Mouse (Mus musculus): ENCODE results near the gene Wrb. TPM values are rescaled to one million over a fixed set of nuclear protein-coding genes. Genes with fewer than 3 reads are reported as not detected.

Wrb gene
- polyA plus RNA-seq, 1 experiment from 2014 or later: 68.6 TPM

GRCm38 (mm10) chr16:96159794-96160346 is 14.7 kb downstream of the Wrb start:
- peak overlapping the region; percentile 60 for H3K4me3 ChIP-seq (replicated peaks)
- ATAC-seq (replicated peaks; ENCODE audit: low FRiP score): no peak; the same call in 1 of the 2 replicates
- peaks cover 20% of the 10 kb centered on the region for H3K36me3 ChIP-seq
- H3K9ac ChIP-seq: peak overlapping the region; percentile 84
- H3K27me3 ChIP-seq: no peaks in the 10 kb centered on the region
- H3K27ac ChIP-seq: peak overlapping the region; percentile 75
- H3K4me1 ChIP-seq: peaks cover 19% of the 10 kb centered on the region
- 82% methylated on average over 20 of the region's 20 CpGs for WGBS
- H3K4me2 ChIP-seq: peak overlapping the region; percentile 97
- no peaks in the 10 kb centered on the region for H3K9me3 ChIP-seq (replicated peaks)

DNA sequence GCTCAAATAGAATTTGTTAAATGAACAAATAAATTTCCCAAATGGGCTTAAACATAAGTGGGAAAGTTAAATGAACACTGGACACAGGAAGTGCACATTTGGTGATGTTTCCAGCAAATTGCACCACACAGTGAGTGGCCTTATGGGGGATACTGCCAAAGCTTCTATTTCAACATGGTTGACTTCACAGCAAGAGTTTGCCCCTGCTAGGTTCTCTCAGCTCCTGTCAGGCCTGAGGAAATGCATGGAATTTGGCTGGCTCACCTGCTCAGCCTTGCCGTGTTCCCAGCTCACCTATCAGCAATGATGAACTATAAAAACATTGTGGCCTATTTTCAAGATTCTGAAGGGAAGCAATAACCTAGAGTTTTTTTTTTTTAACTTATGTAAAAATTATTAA is 15.7 kb downstream of the Wrb start:
- Histone ChIP-seq H3K27me3 (no peaks in the 10 kb centered on the region), H3K9ac (no peak overlapping the region), H3K9me3 (replicated peaks) (no peaks in the 10 kb centered on the region), H3K4me2 (no peak overlapping the region), H3K4me3 (replicated peaks) (no peak overlapping the region), H3K27ac (no peak overlapping the region), H3K4me1 (peaks cover 19% of the 10 kb centered on the region), H3K36me3 (peaks cover 11% of the 10 kb centered on the region)
- WGBS: 51% methylated on average over 1 of the region's 1 CpGs
- ATAC-seq (replicated peaks; ENCODE audit: low FRiP score): no peak

DNA sequence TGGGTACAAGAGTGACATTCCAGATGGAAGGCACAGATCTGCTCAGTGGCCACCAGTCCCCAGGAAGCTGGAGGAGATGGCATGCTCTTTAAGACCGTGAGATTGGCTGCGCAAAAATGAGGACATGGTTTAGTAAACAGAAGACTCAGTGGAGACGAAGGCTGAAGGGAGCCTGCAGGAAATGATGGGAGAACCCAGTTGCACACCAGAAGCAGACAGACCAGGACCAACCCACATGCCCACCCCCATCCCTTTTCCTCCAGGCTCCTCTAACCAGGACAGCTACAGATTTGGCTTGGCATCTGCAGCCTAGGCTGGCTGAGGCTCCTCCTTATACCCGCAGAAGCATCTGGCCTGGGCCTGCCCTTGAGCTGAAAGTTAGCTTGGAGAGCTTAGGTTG is 16.1 kb downstream of the Wrb start:
- Histone ChIP-seq H3K27ac (no peak overlapping the region), H3K4me1 (peaks cover 19% of the 10 kb centered on the region), H3K4me2 (no peak overlapping the region), H3K9ac (no peak overlapping the region), H3K36me3 (peaks cover 7% of the 10 kb centered on the region; the same call in 1 of the 2 replicates), H3K27me3 (no peaks in the 10 kb centered on the region), H3K9me3 (replicated peaks) (no peaks in the 10 kb centered on the region), H3K4me3 (replicated peaks) (no peak overlapping the region)
- ATAC-seq (replicated peaks; ENCODE audit: low FRiP score): no peak
- WGBS: 84% methylated on average over 4 of the region's 4 CpGs

DNA sequence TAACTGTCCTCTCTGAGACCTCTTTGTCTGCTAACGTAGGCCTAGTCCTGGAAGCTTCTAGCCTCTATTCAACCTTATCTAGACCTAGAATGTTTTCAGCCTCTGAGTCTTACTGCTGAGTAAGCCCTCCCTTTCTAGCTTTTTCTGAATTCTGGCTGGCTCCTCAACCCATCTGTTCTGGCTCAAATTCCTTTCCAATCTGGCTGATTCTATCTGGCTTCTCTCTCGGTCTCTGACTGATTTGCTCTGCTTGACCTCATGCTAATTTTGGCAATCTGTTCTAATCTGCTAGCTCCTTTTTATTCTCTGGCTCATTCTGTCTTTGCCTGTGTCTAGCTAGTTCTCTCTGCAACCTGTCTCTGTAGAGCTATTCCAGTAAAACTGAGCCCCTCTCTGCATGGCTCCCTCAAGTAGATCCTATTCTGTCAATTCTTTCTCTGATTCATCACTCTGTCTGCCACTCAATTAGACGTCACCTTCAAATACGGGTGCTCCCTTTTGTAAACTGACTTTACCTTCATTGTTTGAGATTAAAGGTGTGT is 20.6 kb downstream of the Wrb start:
- Histone ChIP-seq H3K27me3 (no peaks in the 10 kb centered on the region), H3K9me3 (replicated peaks) (no peaks in the 10 kb centered on the region), H3K4me1 (peaks cover 3% of the 10 kb centered on the region; the same call in 1 of the 2 replicates), H3K4me2 (no peak overlapping the region), H3K36me3 (no peaks in the 10 kb centered on the region), H3K4me3 (replicated peaks) (no peak overlapping the region), H3K27ac (no peak overlapping the region), H3K9ac (no peak overlapping the region)
- 77% methylated on average over 4 of the region's 4 CpGs for WGBS
- ATAC-seq (replicated peaks; ENCODE audit: low FRiP score): no peak

- no peak overlapping the region for H3K9ac ChIP-seq
- no peaks in the 10 kb centered on the region for H3K27me3 ChIP-seq
- no peak overlapping the region for H3K27ac ChIP-seq
- no peak overlapping the region for H3K4me3 ChIP-seq (replicated peaks)
- no peaks in the 10 kb centered on the region for H3K36me3 ChIP-seq
- WGBS: 95% methylated on average over 4 of the region's 4 CpGs
- ATAC-seq (replicated peaks; ENCODE audit: low FRiP score): no peak
- no peak overlapping the region for H3K4me2 ChIP-seq
- peaks cover 3% of the 10 kb centered on the region for H3K4me1 ChIP-seq
- no peaks in the 10 kb centered on the region for H3K9me3 ChIP-seq (replicated peaks)
Measured at GRCm38 (mm10) chr16:96168837-96169236, 23.6 kb downstream of the Wrb start.

- H3K9ac ChIP-seq: no peak overlapping the region
- H3K27me3 ChIP-seq: no peaks in the 10 kb centered on the region
- WGBS: 61% methylated on average over 8 of the region's 8 CpGs
- H3K9me3 ChIP-seq (replicated peaks): no peaks in the 10 kb centered on the region
- ATAC-seq (replicated peaks; ENCODE audit: low FRiP score): no peak
- no peak overlapping the region for H3K4me2 ChIP-seq
- H3K36me3 ChIP-seq: no peaks in the 10 kb centered on the region
- peaks cover 9% of the 10 kb centered on the region for H3K4me1 ChIP-seq
- H3K4me3 ChIP-seq (replicated peaks): no peak overlapping the region
- H3K27ac ChIP-seq: no peak overlapping the region
Measured at GRCm38 (mm10) chr16:96173648-96174047, 28.4 kb downstream of the Wrb start.

DNA sequence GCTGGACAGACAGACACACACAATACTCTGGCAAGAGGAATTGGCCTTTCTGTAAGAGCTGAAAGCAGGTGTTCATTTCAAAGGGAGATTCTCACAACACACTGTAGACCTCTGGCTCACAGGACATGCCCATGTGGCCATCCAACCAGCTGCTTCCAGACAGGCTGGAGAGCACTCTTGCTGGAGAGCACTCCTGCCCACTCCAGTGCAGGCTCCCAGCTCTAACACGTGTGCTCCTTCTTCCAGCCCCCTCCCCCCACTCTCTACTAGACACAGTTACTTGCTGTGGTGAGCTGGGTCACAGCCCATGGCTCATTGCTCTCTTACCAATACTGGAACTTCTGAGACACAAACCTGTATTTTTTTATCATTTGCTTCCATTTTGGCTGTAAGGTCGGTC is 30.2 kb downstream of the Wrb start:
- Histone ChIP-seq H3K4me1 (peaks cover 9% of the 10 kb centered on the region), H3K27ac (no peak overlapping the region), H3K9ac (no peak overlapping the region), H3K27me3 (no peaks in the 10 kb centered on the region), H3K4me2 (no peak overlapping the region), H3K36me3 (no peaks in the 10 kb centered on the region), H3K4me3 (replicated peaks) (no peak overlapping the region), H3K9me3 (replicated peaks) (no peaks in the 10 kb centered on the region; the same call in 1 of the 2 replicates)
- peak; percentile 75; the same call in 1 of the 2 replicates for ATAC-seq (replicated peaks; ENCODE audit: low FRiP score)
- 40% methylated on average over 2 of the region's 2 CpGs for WGBS

- Histone ChIP-seq H3K36me3 (no peaks in the 10 kb centered on the region), H3K4me1 (peaks cover 6% of the 10 kb centered on the region; the same call in 1 of the 2 replicates), H3K4me2 (no peak overlapping the region), H3K4me3 (replicated peaks) (no peak overlapping the region), H3K9me3 (replicated peaks) (no peaks in the 10 kb centered on the region; the same call in 1 of the 2 replicates), H3K27me3 (no peaks in the 10 kb centered on the region), H3K9ac (no peak overlapping the region), H3K27ac (no peak overlapping the region)
- ATAC-seq (replicated peaks; ENCODE audit: low FRiP score): no peak
Measured at GRCm38 (mm10) chr16:96179156-96179555, 33.9 kb downstream of the Wrb start.

DNA sequence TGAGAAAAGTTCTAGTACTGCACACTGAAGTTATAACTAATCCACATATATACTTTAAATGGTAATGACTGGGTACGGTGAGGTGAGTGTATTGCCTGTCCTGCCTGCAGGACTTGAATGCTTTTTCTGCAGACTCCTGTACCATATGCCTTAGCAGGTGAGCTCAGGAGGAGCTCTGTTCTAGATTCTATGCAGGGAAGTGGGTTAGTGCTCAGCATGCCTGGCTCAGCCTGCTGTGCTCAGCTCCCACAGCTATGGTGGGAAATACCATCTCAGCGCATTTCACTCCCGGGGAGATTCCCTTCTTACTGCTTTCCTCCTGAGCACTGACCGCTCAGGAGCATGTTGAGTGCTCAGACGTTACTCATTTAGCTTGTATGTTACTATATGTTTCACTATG is 42.4 kb downstream of the Wrb start:
- Histone ChIP-seq H3K27ac (no peak overlapping the region), H3K36me3 (no peaks in the 10 kb centered on the region), H3K4me2 (no peak overlapping the region), H3K4me3 (replicated peaks) (no peak overlapping the region), H3K9ac (no peak overlapping the region), H3K9me3 (replicated peaks) (0 out of 2 replicates have a peak, but pooled peaks cover 3% of the 10 kb centered on the region), H3K4me1 (peaks cover 7% of the 10 kb centered on the region), H3K27me3 (peaks cover 4% of the 10 kb centered on the region; the same call in 1 of the 2 replicates)
- 82% methylated on average over 5 of the region's 5 CpGs for WGBS
- ATAC-seq (replicated peaks; ENCODE audit: low FRiP score): no peak

GRCm38 (mm10) chr16:96191531-96192506 is 46.6 kb downstream of the Wrb start, which contains the start of gene Lca5l:
Gene Lca5l (minus strand): TSS chr16:96192271.
- peaks cover 7% of the 10 kb centered on the region for H3K4me1 ChIP-seq
- no peaks in the 10 kb centered on the region for H3K36me3 ChIP-seq
- peak within 1 kb of the TSS; percentile 65 for H3K9ac ChIP-seq
- H3K9me3 ChIP-seq (replicated peaks): 0 out of 2 replicates have a peak, but pooled peaks cover 4% of the 10 kb centered on the region
- WGBS: under 1% methylated on average over 77 of the region's 77 CpGs
- peak within 1 kb of the TSS; percentile 73 for H3K4me2 ChIP-seq
- peaks cover 4% of the 10 kb centered on the region; the same call in 1 of the 2 replicates for H3K27me3 ChIP-seq
- peak; percentile 99 for ATAC-seq (replicated peaks; ENCODE audit: low FRiP score)
- peak within 1 kb of the TSS; percentile 83 for H3K4me3 ChIP-seq (replicated peaks)
- peak within 1 kb of the TSS; percentile 83 for H3K27ac ChIP-seq

DNA sequence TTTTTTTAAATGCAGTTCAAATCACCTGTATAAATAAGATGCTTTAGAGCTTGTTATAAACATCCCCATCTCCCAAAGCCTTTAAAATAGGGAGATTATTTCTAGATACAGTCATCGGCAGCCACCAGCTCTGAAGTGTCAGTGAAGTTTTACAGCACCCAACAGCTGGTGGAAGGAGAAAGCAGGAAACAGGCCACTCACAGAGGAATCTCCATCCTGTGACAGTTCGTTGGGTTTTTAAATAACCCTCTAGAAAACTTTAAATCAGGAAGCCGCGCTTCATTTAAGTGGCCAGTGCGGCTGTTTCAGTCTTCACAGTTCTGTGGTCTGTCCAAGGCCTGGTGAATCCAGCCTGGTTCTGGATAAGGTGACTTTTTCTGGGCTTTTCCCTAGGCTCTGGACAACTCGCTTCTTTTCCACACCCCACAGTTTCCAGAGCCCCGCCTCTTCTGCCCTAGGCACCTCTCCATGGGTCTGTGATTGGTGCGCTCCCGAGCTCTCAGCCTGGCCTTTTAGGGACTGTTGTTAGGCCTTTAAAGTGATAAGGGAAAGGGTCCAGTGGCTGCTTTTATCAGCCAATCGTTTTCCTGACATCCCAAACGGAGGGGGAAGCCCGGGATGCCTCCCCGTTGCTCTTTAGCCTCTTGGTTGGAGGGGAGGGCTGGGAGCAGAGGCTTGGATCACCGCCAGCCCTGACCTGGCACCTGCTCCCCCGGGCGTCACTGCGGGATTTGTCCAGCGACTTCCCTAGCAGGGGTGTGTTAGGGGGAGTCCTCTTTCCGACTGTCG is 54.9 kb downstream of the Wrb start, which contains the start of gene Sh3bgr:
Sh3bgr (plus strand) TSS at position 538 of the 789 bp plus-strand sequence.
- Histone ChIP-seq H3K36me3 (no peaks in the 10 kb centered on the region), H3K4me3 (replicated peaks) (peak within 1 kb of the TSS; percentile 42), H3K4me2 (peak within 1 kb of the TSS; percentile 74), H3K9me3 (replicated peaks) (0 out of 2 replicates have a peak, but pooled peaks cover 1% of the 10 kb centered on the region), H3K27me3 (no peaks in the 10 kb centered on the region), H3K9ac (peak within 1 kb of the TSS; percentile 35; the same call in 1 of the 2 replicates), H3K27ac (peak within 1 kb of the TSS; percentile 65), H3K4me1 (peaks cover 19% of the 10 kb centered on the region)
- 2% methylated on average over 20 of the region's 20 CpGs for WGBS
- ATAC-seq (replicated peaks; ENCODE audit: low FRiP score): peak; percentile 95

Data from kidney, embryonic 15.5 days (tissue).